Mouse (Mus musculus) neural tube, embryonic 11.5 days (tissue): ENCODE measurements around the gene Fbxo42. TPM values are rescaled to one million over a fixed set of nuclear protein-coding genes. Genes with fewer than 3 reads are reported as not detected.

Experiments
- ATAC-seq: fragments of 200-750 bp; cut with Nextera tagmentation; 2 replicates; pipeline ENCODE4 v1.8.0; 2017; ENCODE audit warnings: moderate number of reproducible peaks, mild to moderate bottlenecking, moderate TSS enrichment, moderate library complexity; ENCODE audit not compliant: insufficient read depth, low FRiP score, low TSS enrichment
- DNase-seq: peaks from one replicate; pipeline ENCODE4 v3.0.0-alpha.2; 2015; ENCODE audit warnings: low spot score
- H3K27ac ChIP-seq: fragments of 300-500 bp; sonication (generic); 2 replicates; pipeline ENCODE4 v1.5.1; 2014; ENCODE audit warnings: low read depth, mild to moderate bottlenecking, low read length
- H3K27me3 ChIP-seq: fragments of 300-500 bp; sonication (generic); 2 replicates; pipeline ENCODE4 v1.6.1; 2014; ENCODE audit warnings: mild to moderate bottlenecking, low read length, mixed read lengths; ENCODE audit not compliant: control insufficient read depth, insufficient read depth
- H3K36me3 ChIP-seq: fragments of 300-500 bp; sonication (generic); 2 replicates; pipeline ENCODE4 v1.6.1; 2014; ENCODE audit warnings: mild to moderate bottlenecking, low read length, moderate library complexity, mixed read lengths; ENCODE audit not compliant: control insufficient read depth, insufficient read depth
- H3K4me1 ChIP-seq: fragments of 300-500 bp; sonication (generic); 2 replicates; pipeline ENCODE4 v1.6.1; 2014; ENCODE audit warnings: low read length, mixed read lengths; ENCODE audit not compliant: control insufficient read depth, insufficient read depth
- H3K4me2 ChIP-seq: fragments of 300-500 bp; sonication (generic); 2 replicates; pipeline ENCODE4 v1.6.1; 2014; ENCODE audit warnings: low read depth, mild to moderate bottlenecking, moderate library complexity
- H3K4me3 ChIP-seq: fragments of 300-500 bp; sonication (generic); 2 replicates; pipeline ENCODE4 v1.5.1; 2014; ENCODE audit warnings: low read depth, low read length
- H3K9ac ChIP-seq: fragments of 300-500 bp; sonication (generic); 2 replicates; pipeline ENCODE4 v1.6.1; 2014; ENCODE audit warnings: mild to moderate bottlenecking, low read length
- H3K9me3 ChIP-seq: fragments of 300-500 bp; sonication (generic); 2 replicates; pipeline ENCODE4 v1.6.1; 2016; ENCODE audit warnings: low read length; ENCODE audit not compliant: control insufficient read depth
- WGBS: fragments of 180-500 bp; shearing (Covaris S2); extraction: QIAGEN DNeasy Blood & Tissue Kit; methylation state at CpG from one replicate; pipeline ENCODE4 v1.1.7; 2014; 5-methylcytosine and 5-hydroxymethylcytosine counted together
- polyA plus RNA-seq: library from polyadenylated mRNA; unstranded; fragments of >200 nt; fragmentation: Nextera tagmentation; extraction: Ambion mirVana; gene quantifications from 2 replicates; pipeline ENCODE4 v1.2.1, GENCODE M21; 2014

Fbxo42 gene
- polyA plus RNA-seq, 1 experiment from 2014 or later, result 29.3 TPM

- no peak overlapping the region for H3K9ac ChIP-seq
- 61% methylated on average over 6 of the region's 6 CpGs for WGBS
- peaks cover 4% of the 10 kb centered on the region; the same call in 1 of the 2 replicates for H3K4me1 ChIP-seq
- ATAC-seq, result no peak
- no peak overlapping the region for H3K4me3 ChIP-seq
- no peak for DNase-seq
- H3K27me3 ChIP-seq, result peaks cover 32% of the 10 kb centered on the region
- H3K36me3 ChIP-seq, result no peaks in the 10 kb centered on the region
- H3K9me3 ChIP-seq, result no peaks in the 10 kb centered on the region
- H3K27ac ChIP-seq, result no peak overlapping the region
- H3K4me2 ChIP-seq, result no peak overlapping the region
Observed at GRCm38 (mm10) chr4:141235537-141236111, 87.9 kb downstream of the Fbxo42 start.

- H3K4me2 ChIP-seq, result no peak overlapping the region
- H3K9me3 ChIP-seq, result no peaks in the 10 kb centered on the region
- DNase-seq, result no peak
- peaks cover 4% of the 10 kb centered on the region; the same call in 1 of the 2 replicates for H3K4me1 ChIP-seq
- no peak for ATAC-seq
- no peak overlapping the region for H3K9ac ChIP-seq
- WGBS, result 74% methylated on average over 3 of the region's 3 CpGs
- H3K27ac ChIP-seq, result no peak overlapping the region
- peaks cover 45% of the 10 kb centered on the region for H3K27me3 ChIP-seq
- no peaks in the 10 kb centered on the region for H3K36me3 ChIP-seq
- no peak overlapping the region for H3K4me3 ChIP-seq
Observed at GRCm38 (mm10) chr4:141236856-141237255, 89.1 kb downstream of the Fbxo42 start.

GRCm38 (mm10) chr4:141238492-141239387 lies 91.0 kb downstream of the Fbxo42 start:
- 6% methylated on average over 20 of the region's 20 CpGs for WGBS
- no peak for DNase-seq

GRCm38 (mm10) chr4:141239388-141240125 lies 91.8 kb downstream of the Fbxo42 start, which contains the start of gene Arhgef19:
TSS of gene Arhgef19 (plus strand) at chr4:141239499.
- H3K27me3 ChIP-seq, result peaks cover 67% of the 10 kb centered on the region
- H3K4me2 ChIP-seq, result peak within 1 kb of the TSS; percentile 41
- WGBS, result 2% methylated on average over 31 of the region's 31 CpGs
- H3K9me3 ChIP-seq, result no peaks in the 10 kb centered on the region
- H3K4me3 ChIP-seq, result peak within 1 kb of the TSS; percentile 18
- peak; percentile 89 for ATAC-seq
- H3K27ac ChIP-seq, result no peak within 1 kb of the TSS
- peak; percentile 85 for DNase-seq
- peak within 1 kb of the TSS; percentile 3; the same call in 1 of the 2 replicates for H3K9ac ChIP-seq
- no peaks in the 10 kb centered on the region for H3K36me3 ChIP-seq
- H3K4me1 ChIP-seq, result peaks cover 5% of the 10 kb centered on the region

More at GRCm38 (mm10) chr4:141238492-141239387, 91.0 kb downstream of the Fbxo42 start:
- H3K9me3 ChIP-seq, result no peaks in the 10 kb centered on the region
- H3K4me1 ChIP-seq, result peaks cover 4% of the 10 kb centered on the region; the same call in 1 of the 2 replicates
- peak overlapping the region; percentile 18 for H3K4me3 ChIP-seq
- no peak; the same call in 1 of the 2 replicates for ATAC-seq
- H3K9ac ChIP-seq, result peak overlapping the region; percentile 3; the same call in 1 of the 2 replicates
- no peak overlapping the region for H3K27ac ChIP-seq
- H3K4me2 ChIP-seq, result peak overlapping the region; percentile 41
- no peaks in the 10 kb centered on the region for H3K36me3 ChIP-seq
- peaks cover 61% of the 10 kb centered on the region for H3K27me3 ChIP-seq

- DNase-seq (no peak), ATAC-seq (no peak)
- peaks cover 11% of the 10 kb centered on the region for H3K4me1 ChIP-seq
- WGBS, result 1% methylated on average over 14 of the region's 14 CpGs
- no peak overlapping the region for H3K9ac ChIP-seq
- peaks cover 76% of the 10 kb centered on the region for H3K27me3 ChIP-seq
- no peaks in the 10 kb centered on the region for H3K9me3 ChIP-seq
- no peak overlapping the region for H3K4me2 ChIP-seq
- H3K36me3 ChIP-seq, result no peaks in the 10 kb centered on the region
- H3K4me3 ChIP-seq, result no peak overlapping the region
- H3K27ac ChIP-seq, result no peak overlapping the region
Observed at GRCm38 (mm10) chr4:141240617-141241016, 92.9 kb downstream of the Fbxo42 start.

- no peak overlapping the region for H3K9ac ChIP-seq
- WGBS, result 28% methylated on average over 15 of the region's 15 CpGs
- H3K4me2 ChIP-seq, result no peak overlapping the region
- peaks cover 14% of the 10 kb centered on the region for H3K4me1 ChIP-seq
- ATAC-seq (no peak), DNase-seq (no peak)
- H3K9me3 ChIP-seq, result no peaks in the 10 kb centered on the region
- H3K27ac ChIP-seq, result no peak overlapping the region
- peaks cover 87% of the 10 kb centered on the region for H3K27me3 ChIP-seq
- no peaks in the 10 kb centered on the region for H3K36me3 ChIP-seq
- no peak overlapping the region for H3K4me3 ChIP-seq
Observed at GRCm38 (mm10) chr4:141241861-141242260, 94.1 kb downstream of the Fbxo42 start.

GRCm38 (mm10) chr4:141242651-141243241 lies 95.0 kb downstream of the Fbxo42 start:
- Histone ChIP-seq H3K9me3 (no peaks in the 10 kb centered on the region), H3K4me2 (no peak overlapping the region), H3K4me1 (peaks cover 23% of the 10 kb centered on the region), H3K36me3 (no peaks in the 10 kb centered on the region), H3K9ac (no peak overlapping the region), H3K4me3 (no peak overlapping the region), H3K27ac (no peak overlapping the region), H3K27me3 (peaks cover 90% of the 10 kb centered on the region)
- 5% methylated on average over 11 of the region's 11 CpGs for WGBS
- DNase-seq (no peak), ATAC-seq (no peak)

- Histone ChIP-seq H3K9me3 (no peaks in the 10 kb centered on the region), H3K27me3 (peaks cover 92% of the 10 kb centered on the region), H3K27ac (no peak overlapping the region), H3K36me3 (no peaks in the 10 kb centered on the region), H3K4me3 (no peak overlapping the region), H3K4me1 (peaks cover 29% of the 10 kb centered on the region), H3K9ac (no peak overlapping the region), H3K4me2 (no peak overlapping the region)
- ATAC-seq (no peak), DNase-seq (no peak)
- WGBS, result 56% methylated on average over 5 of the region's 5 CpGs
Observed at GRCm38 (mm10) chr4:141243636-141244035, 95.9 kb downstream of the Fbxo42 start.
